Mouse (Mus musculus) liver, adult 2 months (tissue): ENCODE results near the gene Meaf6.

Source experiments
- CTCF ChIP-seq: fragments of 200-500 bp; IDR thresholded peaks from 2 replicates; pipeline ENCODE4 v1.5.1; 2011; ENCODE audit warnings: low read depth, low read length, control low read depth
- POLR2A ChIP-seq: fragments of 200-500 bp; IDR thresholded peaks from 2 replicates; pipeline ENCODE4 v1.6.1; 2011; ENCODE audit warnings: low read length, control low read depth; ENCODE audit not compliant: insufficient read depth; ENCODE audit errors: extremely low read depth

- no peak for TF ChIP-seq POLR2A
- TF ChIP-seq CTCF = no peak
These were observed 73.8 kb downstream of the Meaf6 start for GRCm38 (mm10) chr4:125158581-125159317.
